Mouse (Mus musculus) adipose tissue, adult 10 weeks (tissue): ENCODE results near the gene Zfp239. TPM values are rescaled to one million over a fixed set of nuclear protein-coding genes. Genes with fewer than 3 reads are reported as not detected.

ENCODE experiments used
- polyA plus RNA-seq: library from polyadenylated mRNA; stranded (reverse); fragments of 350-450 nt; fragmentation: Illumina TruSeq; extraction: RNeasy Lipid Tissue Mini Kit (QIAGEN cat#74804); gene quantifications from one replicate; pipeline ENCODE4 v1.2.3, GENCODE M21; 2014; ENCODE audit warnings: low read depth, low replicate concordance

Zfp239 gene
- polyA plus RNA-seq, result 0.91 TPM

GRCm38 (mm10) chr6:117861848-117862247 lies at the start of gene Zfp239:
Zfp239 (plus strand) TSS chr6:117862100.

GRCm38 (mm10) chr6:117840686-117841510 lies 21.0 kb upstream of the Zfp239 start, which contains the start of gene Zfp637:
Zfp637 (plus strand) TSS chr6:117841180.

GRCm38 (mm10) chr6:117900126-117901080 lies 38.5 kb downstream of the Zfp239 start, which contains the start of gene Hnrnpf:
Hnrnpf (plus strand) TSS chr6:117900324.

Other genes starting within 250 kb of the Zfp239 start
- gene Zfp637, start 20.9 kb upstream of the Zfp239 start, polyA plus RNA-seq, result 39.4 TPM
- gene Hnrnpf, start 38.2 kb downstream of the Zfp239 start, polyA plus RNA-seq, result 309 TPM
- 4.0 TPM for gene Fxyd4, start 75.6 kb downstream of the Zfp239 start, polyA plus RNA-seq
- gene Rasgef1a, start 149.3 kb downstream of the Zfp239 start, polyA plus RNA-seq, result 0.09 TPM